Comparison of ENCODE assay signal across 12 mouse cellular contexts in the genomic region with DNA sequence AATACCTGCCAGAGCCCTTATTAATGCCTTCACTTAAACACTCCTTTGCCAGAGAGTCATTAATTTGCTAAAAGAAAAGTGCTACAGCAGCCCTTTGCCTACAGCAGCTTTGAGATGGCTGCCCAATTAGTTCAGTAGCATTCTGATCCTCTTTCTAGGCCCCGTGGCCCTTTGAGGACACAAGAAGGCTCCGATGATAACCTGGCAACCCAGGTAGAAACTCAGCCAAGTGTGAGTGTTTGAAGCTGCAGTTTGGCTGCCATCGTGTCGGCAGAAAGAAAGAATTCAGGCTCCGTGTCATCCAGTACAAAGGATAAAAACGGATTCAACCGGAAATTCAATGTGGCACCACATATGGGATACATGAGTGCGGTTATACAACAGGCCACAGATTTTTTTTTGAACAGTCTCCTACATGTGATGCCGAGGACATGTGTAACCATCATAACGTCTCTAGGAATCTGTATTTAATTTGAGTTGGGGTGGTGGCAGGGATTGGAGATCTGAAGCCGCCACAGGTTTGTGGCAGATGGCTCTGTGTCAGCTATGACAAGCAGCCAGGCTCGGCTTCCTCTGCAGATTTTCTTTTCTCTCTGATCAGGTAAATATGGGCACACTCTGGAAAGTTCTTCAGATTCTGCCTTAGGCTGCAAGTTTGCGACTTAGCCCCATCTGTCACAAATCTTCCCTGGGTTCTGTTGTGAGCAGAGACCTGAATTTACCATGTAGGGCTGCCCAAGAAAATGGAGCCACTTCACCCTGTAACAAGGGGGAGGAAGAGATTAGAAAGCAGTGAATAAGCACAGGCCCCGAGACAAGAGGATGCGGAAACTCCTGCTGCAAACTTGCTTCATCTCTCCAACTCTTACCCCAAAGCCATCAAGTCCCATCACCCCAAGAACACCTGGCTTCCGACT.
A peak's percentile ranks its signal among the peaks of the same experiment; 100 is the strongest.
DNase-seq lines count a peak whose midpoint lies in the region; ATAC-seq lines count a peak whose summit lies in the region.
"Had no signal": no experiment of that assay in that cellular context is flagged by ENCODE, and none has a peak within 500 bp of the region (broad histone marks: within the 10 kb centered on the region; RNA-seq: fewer than 3 reads in every experiment).

No protein-coding gene starts in this region.

- peaks cover 3% of the 10 kb centered on the region; the same call in 1 of the 2 replicates for H3K4me1 ChIP-seq in limb, embryonic 15.5 days
- H3K4me1 ChIP-seq in limb, embryonic 10.5 days = 0 out of 2 replicates have a peak, but pooled peaks cover 4% of the 10 kb centered on the region

- H3K4me3 ChIP-seq in limb, embryonic 15.5 days = no peak overlapping the region
- H3K4me3 ChIP-seq in limb, embryonic 10.5 days = no peak overlapping the region

- no peak for ATAC-seq in limb, embryonic 15.5 days (ENCODE audit: insufficient number of reproducible peaks, low FRiP score, low TSS enrichment, low read depth)

- peak overlapping the region; percentile 44; the same call in 1 of the 2 replicates for H3K27ac ChIP-seq in limb, embryonic 15.5 days
- H3K27ac ChIP-seq in limb, embryonic 10.5 days = no peak overlapping the region

- H3K9me3 ChIP-seq in limb, embryonic 15.5 days = no peaks in the 10 kb centered on the region
- no peaks in the 10 kb centered on the region for H3K9me3 ChIP-seq in limb, embryonic 10.5 days (replicated peaks)

- H3K4me2 ChIP-seq in limb, embryonic 15.5 days = no peak overlapping the region

- H3K36me3 ChIP-seq in limb, embryonic 15.5 days = no peaks in the 10 kb centered on the region
- no peaks in the 10 kb centered on the region for H3K36me3 ChIP-seq in limb, embryonic 10.5 days

- no peaks in the 10 kb centered on the region for H3K27me3 ChIP-seq in limb, embryonic 15.5 days
- H3K27me3 ChIP-seq in limb, embryonic 10.5 days (ENCODE audit: low read depth, poor library complexity, severe bottlenecking) = peaks cover 3% of the 10 kb centered on the region; the same call in 1 of the 2 replicates

- DNase-seq in limb, embryonic 10.5 days (ENCODE audit: low spot score) = no peak
- DNase-seq in cerebellum, postnatal 10 days = peak; percentile 49 to 59
- peak; percentile 62 to 73 for DNase-seq in frontal cortex, adult 2 months (ENCODE audit: extremely low spot score in 1 of 2, low spot score in 1 of 2)
- peak; percentile 53 to 75 for DNase-seq in right cerebral cortex, postnatal 10 days (ENCODE audit: low spot score in 2 of 2)
- no peak for DNase-seq in thymus, adult 18-20 months
- DNase-seq in retina, postnatal 1 day = no peak
- DNase-seq in testis, postnatal 10 days (ENCODE audit: low spot score) = no peak
- DNase-seq: heart, adult 11 months; heart, postnatal 10 days; kidney, postnatal 10 days; lung, adult 18-20 months had no signal

- WGBS in limb, embryonic 15.5 days = 64% methylated on average over 16 of the region's 16 CpGs
- WGBS in limb, embryonic 10.5 days = 84% methylated on average over 16 of the region's 16 CpGs

- no peak overlapping the region for H3K9ac ChIP-seq in limb, embryonic 15.5 days

Comparison
In these comparisons a context has a peak if more than half of its experiments do, and no peak if none do; other contexts are left out.
1. DNase-seq: peak in cerebellum, postnatal 10 days (2 of 2), frontal cortex, adult 2 months (2 of 2) and right cerebral cortex, postnatal 10 days (2 of 2); none in limb, embryonic 10.5 days (single experiment), thymus, adult 18-20 months (0 of 2), retina, postnatal 1 day (single experiment) and testis, postnatal 10 days (single experiment).